Mouse (Mus musculus) liver, embryonic 16.5 days (tissue): ENCODE data around the gene Syt17. TPM values are rescaled to one million over a fixed set of nuclear protein-coding genes. Genes with fewer than 3 reads are reported as not detected.

Source experiments
- ATAC-seq: fragments of 200-750 bp; cut with Nextera tagmentation; 2 replicates; pipeline ENCODE4 v1.8.0; 2017; ENCODE audit warnings: low read depth, mild to moderate bottlenecking, moderate number of reproducible peaks, moderate library complexity
- H3K27ac ChIP-seq: fragments of 300-500 bp; sonication (generic); 2 replicates; pipeline ENCODE4 v1.5.1; 2014; ENCODE audit warnings: mild to moderate bottlenecking, low read length
- H3K27me3 ChIP-seq: fragments of 300-500 bp; sonication (generic); 2 replicates; pipeline ENCODE4 v1.6.1; 2014; ENCODE audit warnings: low read depth, low read length, mixed read lengths; ENCODE audit not compliant: control insufficient read depth, insufficient read depth
- H3K36me3 ChIP-seq: fragments of 300-500 bp; sonication (generic); 2 replicates; pipeline ENCODE4 v1.6.1; 2014; ENCODE audit warnings: mild to moderate bottlenecking; ENCODE audit not compliant: control insufficient read depth, insufficient read depth
- H3K4me1 ChIP-seq: fragments of 300-500 bp; sonication (generic); 2 replicates; pipeline ENCODE4 v1.6.1; 2014; ENCODE audit warnings: low read depth, low read length, mixed read lengths; ENCODE audit not compliant: control insufficient read depth
- H3K4me2 ChIP-seq: fragments of 300-500 bp; sonication (generic); 2 replicates; pipeline ENCODE4 v1.6.1; 2014; ENCODE audit warnings: low read depth, low read length, mixed read lengths
- H3K4me3 ChIP-seq: fragments of 300-500 bp; sonication (generic); 2 replicates; pipeline ENCODE4 v1.5.1; 2014; ENCODE audit warnings: low read depth, mild to moderate bottlenecking, low read length
- H3K9ac ChIP-seq: fragments of 300-500 bp; sonication (generic); 2 replicates; pipeline ENCODE4 v1.6.1; 2014; ENCODE audit warnings: low read depth, low read length
- H3K9me3 ChIP-seq: fragments of 300-500 bp; sonication (generic); replicated peaks from 2 replicates; pipeline ENCODE4 v1.6.1; 2016; ENCODE audit warnings: low read length; ENCODE audit not compliant: control insufficient read depth
- WGBS: fragments of 180-500 bp; shearing (Covaris S2); extraction: QIAGEN DNeasy Blood & Tissue Kit; methylation state at CpG from one replicate; pipeline ENCODE4 v1.1.7; 2014; ENCODE audit not compliant: insufficient replicate concordance; 5-methylcytosine and 5-hydroxymethylcytosine counted together
- polyA plus RNA-seq: library from polyadenylated mRNA; unstranded; fragments of >200 nt; fragmentation: Nextera tagmentation; extraction: Ambion mirVana; gene quantifications from 2 replicates; pipeline ENCODE4 v1.2.1, GENCODE M21; 2015

Gene Syt17
- polyA plus RNA-seq, 1 experiment from 2014 or later = 0.24 TPM

GRCm38 (mm10) chr7:118402576-118403022 lies 45.4 kb downstream of the Syt17 start:
- no peak for ATAC-seq
- Histone ChIP-seq H3K9ac (no peak overlapping the region), H3K4me2 (no peak overlapping the region), H3K27me3 (no peaks in the 10 kb centered on the region), H3K27ac (no peak overlapping the region), H3K36me3 (no peaks in the 10 kb centered on the region), H3K4me1 (no peaks in the 10 kb centered on the region), H3K9me3 (no peaks in the 10 kb centered on the region), H3K4me3 (no peak overlapping the region)
- 50% methylated on average over 3 of the region's 3 CpGs for WGBS

GRCm38 (mm10) chr7:118401949-118402348 lies 46.1 kb downstream of the Syt17 start:
- Histone ChIP-seq H3K27me3 (no peaks in the 10 kb centered on the region), H3K9me3 (no peaks in the 10 kb centered on the region), H3K36me3 (no peaks in the 10 kb centered on the region), H3K4me2 (no peak overlapping the region), H3K9ac (no peak overlapping the region), H3K4me3 (no peak overlapping the region), H3K27ac (no peak overlapping the region), H3K4me1 (no peaks in the 10 kb centered on the region)
- no peak for ATAC-seq
- whole genome bisulfite sequencing = 53% methylated on average over 5 of the region's 5 CpGs

- no peaks in the 10 kb centered on the region for H3K27me3 ChIP-seq
- no peak overlapping the region for H3K4me2 ChIP-seq
- ATAC-seq = no peak
- WGBS = 65% methylated on average over 9 of the region's 9 CpGs
- no peaks in the 10 kb centered on the region for H3K4me1 ChIP-seq
- H3K9me3 ChIP-seq = no peaks in the 10 kb centered on the region
- H3K4me3 ChIP-seq = no peak overlapping the region
- H3K27ac ChIP-seq = no peak overlapping the region
- no peaks in the 10 kb centered on the region for H3K36me3 ChIP-seq
- H3K9ac ChIP-seq = no peak overlapping the region
Observed at GRCm38 (mm10) chr7:118399764-118400163, 48.3 kb downstream of the Syt17 start.

- no peaks in the 10 kb centered on the region for H3K36me3 ChIP-seq
- no peak overlapping the region for H3K9ac ChIP-seq
- H3K9me3 ChIP-seq = no peaks in the 10 kb centered on the region
- no peak overlapping the region for H3K4me3 ChIP-seq
- 60% methylated on average over 5 of the region's 5 CpGs for WGBS
- no peak overlapping the region for H3K27ac ChIP-seq
- ATAC-seq = no peak
- no peaks in the 10 kb centered on the region for H3K4me1 ChIP-seq
- no peaks in the 10 kb centered on the region for H3K27me3 ChIP-seq
- no peak overlapping the region for H3K4me2 ChIP-seq
Observed at GRCm38 (mm10) chr7:118390705-118391104, 57.3 kb downstream of the Syt17 start.

GRCm38 (mm10) chr7:118380996-118381395 lies 67.0 kb downstream of the Syt17 start:
- no peaks in the 10 kb centered on the region for H3K9me3 ChIP-seq
- H3K27ac ChIP-seq = no peak overlapping the region
- no peak overlapping the region for H3K9ac ChIP-seq
- H3K4me1 ChIP-seq = no peaks in the 10 kb centered on the region
- no peaks in the 10 kb centered on the region for H3K27me3 ChIP-seq
- WGBS = 63% methylated on average over 5 of the region's 5 CpGs
- no peak for ATAC-seq
- no peaks in the 10 kb centered on the region for H3K36me3 ChIP-seq
- H3K4me2 ChIP-seq = no peak overlapping the region
- no peak overlapping the region for H3K4me3 ChIP-seq

- H3K9ac ChIP-seq = no peak overlapping the region
- no peak overlapping the region for H3K4me3 ChIP-seq
- no peaks in the 10 kb centered on the region for H3K36me3 ChIP-seq
- H3K27ac ChIP-seq = no peak overlapping the region
- ATAC-seq = no peak
- H3K4me1 ChIP-seq = no peaks in the 10 kb centered on the region
- WGBS = 51% methylated on average over 3 of the region's 3 CpGs
- no peaks in the 10 kb centered on the region for H3K27me3 ChIP-seq
- no peaks in the 10 kb centered on the region for H3K9me3 ChIP-seq
- no peak overlapping the region for H3K4me2 ChIP-seq
Observed at GRCm38 (mm10) chr7:118380056-118380455, 68.0 kb downstream of the Syt17 start.

GRCm38 (mm10) chr7:118376590-118376989 lies 71.4 kb downstream of the Syt17 start:
- H3K4me2 ChIP-seq = no peak overlapping the region
- H3K36me3 ChIP-seq = no peaks in the 10 kb centered on the region
- ATAC-seq = no peak
- no peak overlapping the region for H3K9ac ChIP-seq
- 77% methylated on average over 4 of the region's 4 CpGs for WGBS
- H3K27me3 ChIP-seq = no peaks in the 10 kb centered on the region
- no peaks in the 10 kb centered on the region for H3K4me1 ChIP-seq
- no peak overlapping the region for H3K27ac ChIP-seq
- H3K4me3 ChIP-seq = no peak overlapping the region
- H3K9me3 ChIP-seq = no peaks in the 10 kb centered on the region

- no peak for ATAC-seq
- no peak overlapping the region for H3K4me3 ChIP-seq
- no peaks in the 10 kb centered on the region for H3K9me3 ChIP-seq
- H3K9ac ChIP-seq = no peak overlapping the region
- H3K27me3 ChIP-seq = no peaks in the 10 kb centered on the region
- no peak overlapping the region for H3K4me2 ChIP-seq
- 73% methylated on average over 3 of the region's 3 CpGs for WGBS
- H3K27ac ChIP-seq = no peak overlapping the region
- no peaks in the 10 kb centered on the region for H3K36me3 ChIP-seq
- no peaks in the 10 kb centered on the region for H3K4me1 ChIP-seq
Observed at GRCm38 (mm10) chr7:118375341-118375740, 72.7 kb downstream of the Syt17 start.

- no peaks in the 10 kb centered on the region for H3K27me3 ChIP-seq
- no peaks in the 10 kb centered on the region for H3K4me1 ChIP-seq
- no peak overlapping the region for H3K27ac ChIP-seq
- H3K4me3 ChIP-seq = no peak overlapping the region
- WGBS = 68% methylated on average over 5 of the region's 5 CpGs
- H3K9ac ChIP-seq = no peak overlapping the region
- H3K4me2 ChIP-seq = no peak overlapping the region
- H3K36me3 ChIP-seq = no peaks in the 10 kb centered on the region
- no peak for ATAC-seq
- H3K9me3 ChIP-seq = no peaks in the 10 kb centered on the region
Observed at GRCm38 (mm10) chr7:118371361-118371760, 76.7 kb downstream of the Syt17 start.
